Mouse (Mus musculus) hematopoietic stem cell, adult 5-6 weeks (primary cell): ENCODE data around the gene Lrp1. TPM values are rescaled to one million over a fixed set of nuclear protein-coding genes. Genes with fewer than 3 reads are reported as not detected.

Experiments used
- ATAC-seq, 2 experiments: fragments of 125-278 bp in 1 of 2; replicated peaks in 1 of 2; 2 replicates each; pipeline ENCODE4 v1.8.0; 2016 to 2017; ENCODE audit warnings: inconsistent platforms in 2 of 2, mild to moderate bottlenecking in 2 of 2, moderate number of reproducible peaks in 2 of 2, low read depth in 1 of 2, moderate TSS enrichment in 1 of 2; ENCODE audit not compliant: low FRiP score in 2 of 2, poor library complexity in 2 of 2, severe bottlenecking in 2 of 2, insufficient read depth in 1 of 2, low TSS enrichment in 1 of 2
- total RNA-seq: library from RNA; stranded (forward); fragments of 172-1452, 232-1000 nt; gene quantifications from 2 replicates; pipeline ENCODE4 v1.2.3, GENCODE M21; 2017

Gene Lrp1
- total RNA-seq, 1 experiment from 2014 or later: 1.2 TPM

DNA sequence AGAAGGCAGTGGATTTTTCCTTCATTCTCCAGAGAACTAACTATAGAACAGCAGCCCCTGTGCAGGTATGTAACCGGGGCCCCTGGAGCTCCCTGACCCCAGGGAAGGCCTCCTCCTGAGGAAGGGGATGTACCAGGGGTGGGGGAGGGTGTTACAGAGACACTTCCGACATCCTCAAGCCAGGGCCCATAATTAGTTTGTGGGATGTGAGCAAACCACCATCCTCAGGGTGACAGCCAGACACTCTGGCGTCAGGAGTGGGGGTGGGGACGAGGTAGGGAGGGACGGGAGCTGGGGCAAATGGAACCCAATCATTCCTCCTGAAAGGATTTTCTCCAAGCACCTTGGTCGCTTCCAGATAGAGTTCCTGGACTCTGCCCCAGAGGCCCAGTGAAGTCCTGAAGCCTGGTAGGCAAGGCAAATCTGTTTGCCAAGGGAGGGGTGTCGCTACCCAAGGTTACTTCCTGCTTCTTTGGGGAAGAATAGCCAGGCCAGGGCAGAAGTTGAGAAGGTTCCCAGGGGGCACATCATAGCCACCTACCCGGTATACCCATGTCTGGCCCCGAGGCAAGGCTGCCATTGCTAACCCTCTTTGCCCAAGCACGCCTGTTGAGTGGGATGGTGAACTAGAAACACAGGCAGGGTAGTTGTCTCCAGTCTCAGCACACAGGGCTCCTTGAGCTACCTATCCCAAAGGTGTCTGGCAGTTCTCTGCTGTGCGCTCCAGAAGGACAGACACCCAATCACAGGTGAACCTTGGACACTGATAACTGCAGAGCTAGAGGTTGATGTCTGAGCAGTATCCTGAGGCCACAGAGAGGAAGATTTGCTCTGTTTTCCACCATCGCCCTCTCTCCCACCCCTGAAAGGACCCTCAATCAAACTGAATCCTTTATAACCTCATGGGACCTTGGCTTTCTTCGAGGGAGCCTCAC is 17.2 kb downstream of the Lrp1 start:
- ATAC-seq: peak; percentile 21 to 23; a peak in 1 of 4 replicates

DNA sequence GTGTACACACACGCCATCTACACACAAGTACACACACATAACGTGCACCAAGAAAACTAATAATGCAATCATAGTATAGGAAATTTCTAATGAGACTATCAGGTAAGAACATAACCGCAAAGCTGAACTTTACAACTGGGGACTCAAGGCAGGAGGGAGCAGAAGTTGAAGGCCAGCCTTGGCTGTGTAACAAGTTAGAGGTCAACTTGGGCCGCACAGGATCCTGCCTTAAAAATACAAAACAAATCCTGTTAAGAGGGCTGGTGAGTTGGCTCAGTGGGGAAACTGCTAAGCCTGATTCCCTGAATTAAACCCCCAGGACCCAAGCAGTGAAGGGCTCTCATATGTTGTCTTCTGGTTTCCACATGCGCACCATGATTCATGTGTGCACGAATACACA is 18.8 kb downstream of the Lrp1 start:
- no peak for ATAC-seq

- ATAC-seq: no peak
Measured at GRCm38 (mm10) chr10:127599779-127600541, 21.0 kb downstream of the Lrp1 start.

DNA sequence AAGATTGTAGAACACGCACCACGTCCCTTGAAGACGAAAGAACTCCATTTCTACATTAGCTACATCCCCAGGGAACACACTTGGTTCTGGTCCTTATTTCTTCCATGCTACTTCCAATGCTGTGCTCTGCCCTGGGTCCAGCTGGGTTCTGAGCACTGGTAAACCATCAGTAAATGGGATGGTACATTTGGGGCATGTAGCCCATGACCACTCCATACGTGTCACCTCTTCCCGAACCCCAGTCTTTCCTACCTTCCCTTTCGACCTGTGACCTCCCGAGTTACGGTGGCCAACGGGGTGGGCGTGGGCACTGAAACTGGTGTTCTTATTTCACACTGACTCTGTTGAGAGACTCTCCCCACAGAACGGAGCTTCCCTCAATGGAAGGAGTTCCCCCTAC is 21.7 kb downstream of the Lrp1 start:
- no peak for ATAC-seq

DNA sequence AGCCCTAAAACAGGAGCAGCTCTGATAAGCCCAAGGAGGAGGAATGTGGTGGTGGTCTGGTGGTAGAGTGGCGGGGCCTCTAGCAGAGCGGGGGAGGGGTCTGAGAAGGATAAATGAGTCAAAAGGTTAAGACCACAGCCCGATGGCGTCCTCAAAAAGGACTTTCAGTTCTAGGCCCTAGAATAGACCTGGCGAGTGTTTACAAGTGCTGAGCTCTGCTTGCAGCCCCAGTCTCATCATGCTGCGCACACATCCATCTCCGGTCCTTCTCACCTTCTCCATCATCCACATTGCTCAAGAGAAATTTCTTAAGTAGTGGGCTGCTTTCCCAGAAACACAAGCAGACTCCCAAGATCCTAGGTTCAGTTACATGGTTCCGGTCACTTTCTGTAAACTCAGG is 22.3 kb downstream of the Lrp1 start:
- no peak for ATAC-seq

GRCm38 (mm10) chr10:127597311-127597901 is 23.5 kb downstream of the Lrp1 start:
- peak; percentile 71 to 74 for ATAC-seq

- no peak for ATAC-seq
Measured at GRCm38 (mm10) chr10:127596321-127596941, 24.5 kb downstream of the Lrp1 start.

GRCm38 (mm10) chr10:127594930-127595715 is 25.8 kb downstream of the Lrp1 start:
- ATAC-seq: no peak

- ATAC-seq: no peak; a peak in 1 of 4 replicates
Measured at GRCm38 (mm10) chr10:127594405-127594804, 26.5 kb downstream of the Lrp1 start.

- ATAC-seq: no peak
Measured at GRCm38 (mm10) chr10:127592850-127593249, 28.1 kb downstream of the Lrp1 start.

- no peak for ATAC-seq
Measured at GRCm38 (mm10) chr10:127592423-127592822, 28.5 kb downstream of the Lrp1 start.

DNA sequence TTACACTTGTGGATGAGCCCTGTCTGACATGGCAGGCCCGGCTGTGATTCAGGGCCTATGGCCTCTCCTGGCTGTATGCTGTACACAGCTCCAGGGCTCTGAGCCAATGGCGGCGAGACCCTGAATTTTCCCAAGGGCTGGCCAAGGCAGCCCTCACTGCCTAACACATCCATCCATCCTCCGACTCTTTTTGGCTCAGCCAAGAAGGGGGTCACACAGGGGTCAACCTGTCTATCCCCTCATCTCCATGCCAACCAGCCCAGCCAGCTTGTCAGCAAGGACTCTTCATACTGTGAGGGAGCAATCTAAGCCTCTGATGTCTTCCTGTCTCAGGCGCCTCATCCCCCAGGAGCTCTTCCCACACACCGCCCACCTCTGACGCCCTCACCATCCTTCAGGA is 29.4 kb downstream of the Lrp1 start:
- no peak for ATAC-seq

- no peak for ATAC-seq
Measured at GRCm38 (mm10) chr10:127590831-127591451, 30.0 kb downstream of the Lrp1 start.

DNA sequence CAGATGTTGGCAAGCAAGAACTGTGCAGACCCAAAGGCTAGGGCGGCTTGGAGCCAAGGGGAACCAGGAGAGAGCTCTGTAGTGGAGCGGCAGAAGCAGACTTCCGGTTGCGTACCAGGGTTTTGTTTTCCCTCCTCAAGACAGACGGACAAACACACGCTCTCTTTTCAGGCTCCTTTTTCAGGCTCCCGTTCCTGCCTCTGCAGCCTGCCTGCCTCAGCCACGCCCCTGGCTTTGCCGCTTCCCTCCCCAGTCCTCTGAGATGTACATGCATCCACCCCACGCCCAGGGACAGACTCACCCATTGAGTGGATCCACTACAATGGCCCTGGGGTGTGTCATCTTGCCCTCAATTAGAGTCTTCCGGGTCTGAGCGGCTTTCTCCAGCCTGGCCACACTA is 30.7 kb downstream of the Lrp1 start:
- peak; percentile 31 to 43; a peak in 2 of 4 replicates for ATAC-seq

- peak in 1 of 2 experiments; percentile 24; a peak in 1 of 4 replicates for ATAC-seq
Measured at GRCm38 (mm10) chr10:127587776-127588175, 33.2 kb downstream of the Lrp1 start.

DNA sequence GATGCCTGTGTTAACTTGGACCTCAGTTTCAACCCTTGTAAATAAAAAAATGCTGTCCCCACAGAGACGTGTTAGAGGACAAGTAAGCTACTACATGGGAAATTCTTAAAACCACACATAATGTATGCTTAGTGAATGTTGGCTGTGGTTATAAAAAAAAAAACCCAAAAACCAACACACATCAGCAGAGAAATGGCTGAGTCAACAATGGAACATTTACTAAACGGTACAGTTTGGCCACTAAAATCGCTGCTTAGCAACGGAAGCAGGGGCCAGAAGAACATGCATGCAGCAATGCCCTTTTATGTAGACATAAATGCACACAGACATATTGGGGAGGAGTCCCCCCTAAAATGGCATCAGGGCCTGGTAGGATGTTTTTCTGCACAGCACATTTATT is 34.7 kb downstream of the Lrp1 start:
- peak; percentile 57 to 61 for ATAC-seq
